Mouse (Mus musculus) embryonic fibroblast, embryonic 13.5 days (primary cell): ENCODE measurements at regions not wholly inside any gene's neighbourhood (a gene's known extent, or its start where the extent isn't known, plus 50 kb on each side); places are given as distances from the start of the nearest gene placed in this dataset.

Experiments
- CTCF ChIP-seq: IDR thresholded peaks from 2 replicates; pipeline ENCODE4 v1.5.1; 2011; ENCODE audit warnings: mild to moderate bottlenecking, control low read depth, low read length, moderate library complexity, borderline replicate concordance; ENCODE audit not compliant: insufficient read depth
- POLR2A ChIP-seq: IDR thresholded peaks from 2 replicates; pipeline ENCODE4 v1.6.1; 2011; ENCODE audit warnings: low read depth, mild to moderate bottlenecking, control low read depth, low read length, moderate library complexity

DNA sequence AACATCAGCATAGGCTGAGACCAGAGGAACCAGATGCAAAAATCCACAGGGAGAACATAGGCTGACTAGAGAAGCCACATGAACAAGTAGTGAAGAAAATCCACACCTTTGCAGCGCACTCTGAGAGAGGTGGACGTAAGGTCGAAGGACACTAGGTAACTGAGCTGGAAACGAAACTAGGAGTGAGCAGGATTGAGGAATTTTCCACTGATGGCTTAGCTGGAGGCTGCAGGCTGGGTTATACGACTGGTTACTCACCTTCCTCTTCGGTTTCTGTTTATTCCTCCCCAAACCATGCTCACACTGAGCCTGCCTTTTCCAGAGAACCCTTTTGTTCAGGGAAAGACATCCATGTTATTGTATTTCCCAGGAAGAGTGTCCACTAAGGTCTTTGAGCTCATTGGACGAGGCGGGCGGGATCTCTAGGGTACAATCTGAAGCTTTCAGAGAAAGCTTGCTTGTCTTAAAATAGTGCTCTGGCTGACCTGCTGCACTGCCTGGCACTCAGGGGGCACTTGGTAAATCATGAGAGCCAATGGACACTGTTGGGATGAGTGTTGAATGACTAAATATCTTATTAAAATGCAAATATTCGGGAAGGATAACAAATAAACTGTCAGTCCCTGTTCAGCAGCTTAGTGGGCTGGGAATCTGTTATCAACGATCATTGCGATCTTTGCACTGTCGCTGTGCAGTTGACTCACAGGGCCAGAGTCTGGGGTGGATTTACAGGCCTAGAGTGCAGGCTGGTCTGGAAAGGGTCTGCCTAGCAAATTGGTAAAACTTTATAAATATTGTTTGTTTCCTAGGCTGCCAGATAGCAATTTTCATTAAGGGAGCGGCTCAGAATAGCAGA lies 76.7 kb upstream of the Bbx start:
- no peak for TF ChIP-seq CTCF
- no peak for TF ChIP-seq POLR2A
